Mouse (Mus musculus): ENCODE results near the gene Tbc1d16.

Tbc1d16 gene

GRCm38 (mm10) chr11:119178317-119178716 is 50.0 kb downstream of the Tbc1d16 start:
- DNase-seq (ENCODE audit: low read depth, low spot score) = peak; percentile 52

DNA sequence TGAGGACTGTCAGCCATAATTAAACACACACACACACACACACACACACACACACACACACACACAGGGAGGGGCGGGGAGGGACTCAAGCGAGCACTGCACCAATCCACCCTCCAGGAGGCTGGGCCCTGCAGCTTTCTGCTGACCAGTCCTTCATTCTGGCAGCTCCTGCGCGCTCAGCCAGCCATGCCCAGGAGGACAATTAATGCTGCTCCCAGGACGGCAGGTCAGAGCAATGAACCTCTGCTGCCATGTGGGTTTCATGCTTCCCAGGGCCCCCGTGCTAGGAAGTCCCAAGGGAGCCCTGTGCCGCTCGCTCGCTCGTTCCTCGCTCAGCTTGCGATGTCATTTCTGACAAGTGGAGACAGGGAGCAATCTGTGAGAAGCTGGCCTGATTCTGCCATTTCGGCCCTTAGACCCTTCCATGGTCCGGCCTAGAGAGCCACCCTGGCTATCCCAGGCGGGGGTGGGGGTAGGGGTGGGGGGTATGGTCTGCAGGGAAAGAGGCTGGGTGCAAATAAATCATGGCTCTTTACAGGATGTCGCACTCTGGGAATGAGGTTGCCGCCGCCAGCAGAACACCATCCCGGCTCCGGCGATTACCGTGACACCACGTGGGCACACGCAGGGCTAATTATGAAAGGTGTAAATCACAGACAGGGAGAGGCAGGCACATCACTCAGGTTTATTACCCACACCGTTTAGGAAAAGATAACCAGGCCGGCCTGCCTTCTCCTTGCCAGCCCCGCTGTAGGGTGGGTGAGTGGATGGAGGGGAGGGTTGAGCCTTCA is 51.7 kb downstream of the Tbc1d16 start:
- no peak for DNase-seq (ENCODE audit: low read depth, low spot score)

GRCm38 (mm10) chr11:119171588-119171987 is 56.7 kb downstream of the Tbc1d16 start:
- DNase-seq (ENCODE audit: low read depth, low spot score) = no peak

DNA sequence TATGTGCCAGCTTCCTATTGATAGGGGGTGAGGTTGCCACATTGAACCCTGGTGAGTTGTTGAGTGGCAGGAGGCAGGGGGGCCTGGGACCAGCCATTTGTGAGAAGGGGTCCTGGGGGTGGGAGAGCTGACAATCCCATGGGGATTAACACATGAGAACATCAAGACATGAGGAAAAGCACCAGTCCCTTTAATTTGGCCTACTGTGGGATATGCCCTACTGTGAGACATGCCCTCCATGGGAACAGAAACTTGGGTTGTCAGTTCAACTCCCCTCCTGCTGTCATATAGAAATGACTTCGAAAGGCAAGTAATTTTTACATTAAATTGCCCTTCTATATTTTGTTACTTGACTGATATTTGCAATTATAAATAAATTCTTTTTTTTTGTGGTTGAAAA is 59.4 kb downstream of the Tbc1d16 start:
- no peak for DNase-seq (ENCODE audit: low read depth, low spot score)

GRCm38 (mm10) chr11:119165995-119166394 is 62.3 kb downstream of the Tbc1d16 start:
- DNase-seq (ENCODE audit: low read depth, low spot score) = peak; percentile 56

- DNase-seq (ENCODE audit: low read depth, low spot score) = no peak
Measured at GRCm38 (mm10) chr11:119164375-119164774, 63.9 kb downstream of the Tbc1d16 start.

DNA sequence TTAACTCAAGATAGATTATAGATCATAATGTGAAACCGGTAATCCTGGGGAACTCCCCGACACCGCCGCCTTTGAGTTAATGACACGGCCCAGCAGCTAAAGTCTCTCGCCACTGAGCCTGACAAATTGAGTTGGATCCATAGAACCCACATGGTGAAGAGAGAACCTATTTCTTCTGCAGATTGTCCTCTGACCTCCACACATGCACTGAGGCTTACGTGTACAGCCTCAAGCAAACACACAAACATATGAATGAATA is 64.6 kb downstream of the Tbc1d16 start:
- no peak for DNase-seq (ENCODE audit: low read depth, low spot score)

- DNase-seq (ENCODE audit: low read depth, low spot score) = no peak
Measured at GRCm38 (mm10) chr11:119162959-119163733, 65.2 kb downstream of the Tbc1d16 start.

- DNase-seq (ENCODE audit: low read depth, low spot score) = no peak
Measured at GRCm38 (mm10) chr11:119161665-119162064, 66.6 kb downstream of the Tbc1d16 start.

DNA sequence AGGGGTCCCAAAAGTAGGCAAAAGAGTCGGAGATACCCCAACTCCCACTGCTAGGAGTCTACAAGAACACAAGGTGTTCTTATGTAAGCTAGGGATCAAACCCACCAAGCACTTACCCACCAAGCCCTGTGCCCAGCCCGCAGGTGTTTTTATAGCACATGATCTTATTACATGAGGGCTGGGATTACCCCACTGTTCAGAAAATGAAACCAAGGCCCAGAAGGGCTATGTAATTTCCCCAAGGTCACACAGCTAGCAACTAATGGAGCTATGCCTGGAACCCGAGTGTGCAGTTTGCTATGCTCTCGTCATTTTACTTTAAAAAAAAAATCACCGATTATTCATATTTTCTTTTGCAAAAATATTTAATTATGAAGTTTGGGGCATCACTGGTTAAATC is 68.2 kb downstream of the Tbc1d16 start:
- DNase-seq (ENCODE audit: low read depth, low spot score) = no peak

DNA sequence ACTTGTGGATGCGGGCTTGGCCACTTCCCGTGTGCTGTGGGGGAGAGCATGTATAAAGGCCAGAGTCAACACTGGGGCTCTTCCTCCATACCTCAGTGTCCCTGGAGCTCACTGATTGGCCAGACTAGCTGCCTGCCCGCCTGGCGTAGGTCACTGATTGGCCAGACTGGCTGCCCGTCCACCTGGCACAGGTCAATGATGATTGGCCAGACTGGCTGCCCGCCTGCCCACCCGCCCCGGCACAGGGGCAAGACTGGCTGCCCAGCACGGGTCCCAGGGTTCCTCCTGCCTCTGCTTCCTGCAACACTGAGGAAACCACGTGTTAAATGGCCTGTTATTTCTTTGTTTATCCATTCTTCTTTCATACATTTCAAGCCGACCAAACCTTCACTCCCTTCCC is 68.8 kb downstream of the Tbc1d16 start:
- peak; percentile 98 for DNase-seq (ENCODE audit: low read depth, low spot score)

DNA sequence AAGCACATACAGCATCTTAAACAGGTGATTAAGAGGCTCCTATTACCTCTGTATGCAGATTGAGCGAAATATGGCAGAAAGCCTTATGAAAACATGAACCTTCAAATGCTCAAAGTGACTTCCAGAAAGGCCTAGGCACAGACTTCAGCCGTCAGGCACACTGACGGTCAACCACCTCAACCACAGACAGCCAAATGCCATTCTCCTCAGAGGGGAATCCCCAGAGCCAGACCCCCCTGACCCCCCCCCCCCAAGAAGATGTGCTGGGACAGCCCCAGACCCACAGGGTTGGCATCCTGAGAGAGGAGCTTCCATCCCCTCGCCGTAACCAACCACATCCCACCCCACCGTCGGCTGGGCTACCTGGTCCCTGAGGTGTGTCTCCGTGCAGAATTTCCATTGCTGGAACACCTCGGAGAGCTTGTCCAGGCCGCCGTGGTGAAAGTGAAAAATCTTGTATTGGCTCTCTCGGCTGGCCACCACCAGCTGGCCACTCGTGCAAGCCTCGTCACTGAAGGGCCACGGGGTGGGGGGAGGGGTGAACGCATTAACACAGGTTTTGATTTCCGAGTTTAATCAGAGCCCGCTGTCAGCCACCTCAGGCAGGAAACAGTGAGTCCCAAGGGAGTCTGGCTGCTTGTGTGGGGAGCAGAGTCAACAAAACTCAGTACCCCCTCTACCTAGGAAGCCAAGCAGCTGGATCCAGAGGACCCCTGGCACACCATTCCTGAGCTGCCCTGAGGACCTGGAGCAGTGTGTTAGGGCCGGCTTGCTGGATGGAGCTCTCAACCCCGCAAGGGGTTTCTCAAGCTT is 70.7 kb downstream of the Tbc1d16 start:
- DNase-seq (ENCODE audit: low read depth, low spot score) = no peak

GRCm38 (mm10) chr11:119156481-119157254 is 71.6 kb downstream of the Tbc1d16 start:
- no peak for DNase-seq (ENCODE audit: low read depth, low spot score)

- no peak for DNase-seq (ENCODE audit: low read depth, low spot score)
Measured at GRCm38 (mm10) chr11:119155638-119156480, 72.4 kb downstream of the Tbc1d16 start.

DNA sequence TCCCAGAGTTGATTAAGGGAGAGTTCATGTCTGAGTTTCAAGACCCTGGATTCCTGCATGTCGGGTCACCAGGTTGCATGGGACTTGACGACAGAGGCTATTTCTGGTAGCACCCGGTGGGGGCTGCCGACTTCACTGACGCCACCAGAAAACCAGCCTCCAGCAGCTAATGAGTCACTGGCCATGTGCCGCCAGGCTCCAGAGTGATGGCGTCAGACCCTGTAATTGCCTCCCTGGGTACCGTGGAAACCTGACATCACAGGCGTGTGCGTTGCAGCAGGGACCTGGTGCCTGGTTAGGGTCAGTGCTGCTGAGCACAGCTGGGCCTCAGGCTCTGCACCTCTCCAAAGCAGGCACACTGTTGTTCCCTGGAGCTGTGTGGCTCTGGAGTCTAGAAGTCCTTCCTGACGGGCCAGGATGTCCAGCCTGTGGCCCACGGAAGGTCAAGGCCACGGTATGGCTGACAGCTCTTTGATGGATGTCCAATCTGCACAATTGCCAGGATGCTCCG is 75.9 kb downstream of the Tbc1d16 start:
- no peak for DNase-seq (ENCODE audit: low read depth, low spot score)

DNA sequence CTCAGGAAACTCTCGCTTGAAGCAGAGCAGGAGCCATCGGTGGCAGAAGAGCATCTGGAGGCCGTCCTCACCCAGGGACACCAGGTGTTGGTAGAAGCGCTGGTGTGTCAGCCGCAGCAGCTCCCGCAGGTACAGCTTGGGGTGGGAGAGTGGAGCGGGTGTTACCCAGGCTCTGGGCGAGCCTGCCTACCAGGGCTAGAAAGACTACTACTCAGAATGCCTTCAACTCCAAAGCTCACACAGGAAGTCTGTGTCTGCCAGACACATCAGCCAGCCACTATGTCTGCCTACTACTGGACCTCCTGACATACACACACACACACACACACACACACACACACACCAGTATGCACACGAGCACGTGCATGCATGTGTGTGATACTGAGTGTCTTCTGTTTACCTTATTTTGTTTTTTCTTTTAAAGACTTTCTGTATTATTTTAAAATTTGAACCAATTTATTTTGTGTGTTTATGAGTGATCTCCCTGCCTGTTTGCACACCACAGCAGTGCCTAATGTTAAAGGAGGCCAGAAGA is 77.2 kb downstream of the Tbc1d16 start:
- no peak for DNase-seq (ENCODE audit: low read depth, low spot score)

GRCm38 (mm10) chr11:119150442-119150841 is 77.9 kb downstream of the Tbc1d16 start:
- peak; percentile 54 for DNase-seq (ENCODE audit: low read depth, low spot score)

DNA sequence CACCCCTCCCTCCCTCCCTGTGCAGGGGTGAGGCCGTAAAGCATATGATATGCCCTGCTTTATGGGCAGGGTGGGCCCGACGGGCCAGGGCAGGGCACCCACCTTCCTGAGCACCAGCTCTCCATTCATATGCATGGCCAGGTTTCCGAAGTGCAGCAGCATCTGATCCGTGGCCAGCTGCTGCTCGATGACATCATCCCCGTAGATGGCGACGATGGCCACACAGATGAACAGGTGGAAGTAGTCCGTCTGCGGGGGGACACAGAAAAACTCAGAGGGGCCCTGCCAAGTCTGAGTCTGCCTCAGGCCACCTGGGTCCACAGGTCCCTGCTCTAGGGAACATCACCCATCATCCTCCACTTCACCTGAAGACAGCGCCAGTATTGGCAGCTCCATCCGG is 79.5 kb downstream of the Tbc1d16 start:
- no peak for DNase-seq (ENCODE audit: low read depth, low spot score)

GRCm38 (mm10) chr11:119147153-119147552 is 81.1 kb downstream of the Tbc1d16 start:
- no peak for DNase-seq (ENCODE audit: low read depth, low spot score)

DNA sequence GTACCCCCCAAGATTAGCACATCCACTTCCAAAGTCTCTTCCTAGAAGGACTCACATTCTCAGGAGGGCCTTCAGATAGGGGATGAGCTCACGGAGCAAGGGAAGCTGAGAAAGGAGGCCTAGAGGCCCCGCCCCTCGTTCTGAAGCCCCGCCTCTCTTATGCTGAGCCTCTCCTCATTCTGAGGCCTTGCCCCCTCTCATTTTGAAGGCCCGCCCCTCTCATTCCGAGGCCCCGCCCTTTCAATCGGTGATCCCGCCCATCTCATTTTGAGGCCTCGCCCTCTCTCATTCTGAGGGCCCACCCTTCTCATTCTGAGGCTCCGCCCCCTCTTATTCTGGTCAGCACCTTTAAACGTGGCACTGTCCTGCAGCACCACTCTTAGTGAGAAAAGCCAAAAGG is 82.2 kb downstream of the Tbc1d16 start:
- DNase-seq (ENCODE audit: low read depth, low spot score) = peak; percentile 64
